Mouse (Mus musculus): ENCODE results near the gene 2010003K11Rik. TPM values are rescaled to one million over a fixed set of nuclear protein-coding genes. Genes with fewer than 3 reads are reported as not detected.

The 2010003K11Rik gene
- polyA plus RNA-seq, 1 experiment from 2014 or later: not detected

DNA sequence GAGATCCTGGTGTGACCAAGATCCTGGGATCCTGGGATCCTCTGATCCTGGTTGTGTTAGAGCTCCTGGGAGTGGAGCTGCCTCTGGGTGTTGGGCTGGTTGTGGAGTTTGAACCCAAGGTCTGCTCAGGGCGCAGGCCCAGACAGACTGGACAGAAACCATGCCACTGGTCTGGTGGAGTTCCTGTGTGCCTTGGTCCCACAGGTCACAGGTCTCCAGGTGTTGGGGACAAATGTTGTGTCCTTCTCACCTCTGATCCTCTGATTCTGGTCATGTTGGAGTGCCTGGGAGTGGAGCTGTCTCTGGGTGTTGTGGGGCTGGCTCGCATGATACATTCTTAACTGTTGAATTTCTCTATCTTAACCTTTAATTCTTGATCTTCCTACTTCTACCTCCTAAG is 36.3 kb upstream of the 2010003K11Rik start:
- no peak for ATAC-seq
- Histone ChIP-seq H3K27ac (ENCODE audit: low read length) (no peak overlapping the region), H3K4me3 (ENCODE audit: low read depth, low read length) (no peak overlapping the region), H3K4me1 (ENCODE audit: control insufficient read depth, insufficient read depth, low read length) (no peaks in the 10 kb centered on the region), H3K9me3 (replicated peaks; ENCODE audit: control insufficient read depth, low read length, poor library complexity, severe bottlenecking) (no peaks in the 10 kb centered on the region), H3K9ac (ENCODE audit: low read depth, low read length) (no peak overlapping the region), H3K36me3 (ENCODE audit: control insufficient read depth, insufficient read depth, low read length) (no peaks in the 10 kb centered on the region), H3K4me2 (ENCODE audit: low read length) (no peak overlapping the region), H3K27me3 (ENCODE audit: control insufficient read depth, insufficient read depth, low read depth, low read length) (no peaks in the 10 kb centered on the region)
- WGBS: 88% methylated on average over 2 of the region's 2 CpGs

DNA sequence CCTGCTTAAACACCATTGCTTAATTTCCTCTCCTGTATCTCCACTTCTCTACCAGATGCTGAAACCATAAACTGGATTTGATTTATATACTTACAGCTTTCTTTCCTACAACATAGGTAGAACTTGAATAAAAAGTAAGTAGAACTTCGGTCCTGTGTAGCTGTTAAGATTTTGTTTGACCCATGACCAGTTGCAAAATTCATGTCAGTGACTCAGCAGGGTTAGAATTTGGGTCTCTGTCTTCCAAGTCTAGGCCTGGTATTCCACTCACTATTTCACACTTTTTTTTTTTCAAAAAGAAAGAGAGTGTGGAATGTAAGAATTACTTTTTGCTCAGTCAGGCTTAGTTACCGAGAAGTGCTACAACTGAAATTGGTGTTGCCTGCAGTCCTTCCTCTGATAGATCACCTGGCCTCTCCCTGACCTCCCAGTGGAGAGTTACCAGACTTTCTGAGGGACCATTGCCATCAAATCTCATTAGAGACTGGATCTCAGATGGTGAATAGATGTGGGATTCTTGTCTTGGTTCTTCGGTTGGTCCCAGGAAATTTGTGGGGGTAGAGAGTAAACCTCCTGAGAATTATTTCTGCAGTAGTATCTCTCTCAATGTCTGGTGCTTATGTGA is 23.2 kb upstream of the 2010003K11Rik start:
- ATAC-seq: no peak
- 96% methylated on average over 3 of the region's 3 CpGs for WGBS

DNA sequence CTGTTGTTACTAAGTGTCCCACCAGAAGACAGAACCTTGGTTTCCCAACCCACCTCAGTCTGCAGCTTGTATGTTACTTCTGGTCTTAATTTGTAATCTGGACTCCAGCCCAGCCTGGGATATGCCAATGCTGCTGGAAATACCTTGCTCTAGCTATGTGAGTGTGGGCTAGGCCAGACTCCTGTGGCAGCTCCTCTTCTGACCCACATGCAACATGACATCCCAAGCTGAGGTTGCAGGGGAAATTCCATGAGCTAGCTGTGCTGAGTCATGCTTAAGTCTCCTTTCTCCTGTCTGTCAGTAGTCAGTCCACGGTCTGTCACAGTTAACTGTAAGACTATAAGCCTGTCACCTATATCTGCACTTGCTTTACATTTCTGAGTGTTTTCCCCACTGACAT is 19.1 kb upstream of the 2010003K11Rik start:
- H3K4me2 ChIP-seq (ENCODE audit: low read length): no peak overlapping the region
- H3K27me3 ChIP-seq (ENCODE audit: control insufficient read depth, insufficient read depth, low read depth, low read length): no peaks in the 10 kb centered on the region
- no peak for ATAC-seq
- H3K27ac ChIP-seq (ENCODE audit: low read length): no peak overlapping the region
- no peaks in the 10 kb centered on the region for H3K4me1 ChIP-seq (ENCODE audit: control insufficient read depth, insufficient read depth, low read length)
- H3K9ac ChIP-seq (ENCODE audit: low read depth, low read length): no peak overlapping the region
- no peak overlapping the region for H3K4me3 ChIP-seq (ENCODE audit: low read depth, low read length)
- no peaks in the 10 kb centered on the region for H3K36me3 ChIP-seq (ENCODE audit: control insufficient read depth, insufficient read depth, low read length)
- no peaks in the 10 kb centered on the region for H3K9me3 ChIP-seq (replicated peaks; ENCODE audit: control insufficient read depth, low read length, poor library complexity, severe bottlenecking)
- WGBS: 91% methylated on average over 1 of the region's 1 CpGs

More for the DNA sequence above, 23.2 kb upstream of the 2010003K11Rik start:
- Histone ChIP-seq H3K27me3 (ENCODE audit: control insufficient read depth, insufficient read depth, low read depth, low read length) (no peaks in the 10 kb centered on the region), H3K4me1 (ENCODE audit: control insufficient read depth, insufficient read depth, low read length) (no peaks in the 10 kb centered on the region), H3K4me2 (ENCODE audit: low read length) (no peak overlapping the region), H3K27ac (ENCODE audit: low read length) (no peak overlapping the region), H3K4me3 (ENCODE audit: low read depth, low read length) (no peak overlapping the region), H3K36me3 (ENCODE audit: control insufficient read depth, insufficient read depth, low read length) (no peaks in the 10 kb centered on the region), H3K9me3 (replicated peaks; ENCODE audit: control insufficient read depth, low read length, poor library complexity, severe bottlenecking) (no peaks in the 10 kb centered on the region), H3K9ac (ENCODE audit: low read depth, low read length) (no peak overlapping the region)

DNA sequence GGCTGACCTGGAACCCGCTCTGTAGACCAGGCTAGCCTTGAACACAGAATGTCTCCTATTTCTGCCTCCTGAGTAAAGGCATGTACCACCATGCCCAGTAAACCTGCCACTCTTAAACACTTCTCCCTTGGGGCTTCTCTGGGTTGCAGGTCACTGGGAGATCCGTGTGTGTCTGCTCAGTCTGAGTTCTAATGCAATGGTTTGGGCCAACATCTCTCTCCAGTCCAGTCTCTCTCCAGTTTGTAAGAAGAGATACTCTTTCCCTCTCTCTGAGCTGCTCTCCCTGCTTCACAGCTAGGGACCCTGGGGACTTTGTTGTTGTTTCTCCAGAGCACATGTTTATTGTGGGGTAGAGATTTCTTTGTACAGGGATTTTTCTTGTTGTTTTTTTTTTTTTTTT is 17.9 kb upstream of the 2010003K11Rik start:
- 64% methylated on average over 2 of the region's 2 CpGs for WGBS
- H3K4me2 ChIP-seq (ENCODE audit: low read length): no peak overlapping the region

DNA sequence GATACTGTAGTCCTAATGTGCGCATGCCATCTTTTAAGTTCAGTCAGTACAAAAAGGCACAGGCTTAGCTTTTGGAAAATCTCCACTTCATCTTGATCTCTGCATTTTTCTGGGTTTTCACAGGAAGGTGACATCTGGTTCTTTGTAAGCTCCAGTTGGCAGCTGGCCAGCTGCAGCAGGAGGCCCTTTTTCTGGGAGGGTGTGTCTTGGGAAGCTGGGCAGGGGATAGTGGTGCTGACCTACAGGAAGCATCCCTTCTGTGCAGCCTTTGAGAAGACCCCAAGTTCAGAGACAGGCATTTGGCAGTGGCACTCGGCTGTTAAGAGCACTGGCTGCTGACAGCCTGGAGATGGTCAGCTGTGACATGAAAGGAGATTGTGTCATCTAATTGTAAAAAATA is 17.4 kb upstream of the 2010003K11Rik start:
- ATAC-seq: no peak
- no peak overlapping the region; the same call in 1 of the 2 replicates for H3K27ac ChIP-seq (ENCODE audit: low read length)
- H3K4me3 ChIP-seq (ENCODE audit: low read depth, low read length): no peak overlapping the region
- H3K36me3 ChIP-seq (ENCODE audit: control insufficient read depth, insufficient read depth, low read length): no peaks in the 10 kb centered on the region
- H3K9ac ChIP-seq (ENCODE audit: low read depth, low read length): no peak overlapping the region
- H3K4me2 ChIP-seq (ENCODE audit: low read length): no peak overlapping the region
- no peaks in the 10 kb centered on the region for H3K9me3 ChIP-seq (replicated peaks; ENCODE audit: control insufficient read depth, low read length, poor library complexity, severe bottlenecking)
- 43% methylated on average over 2 of the region's 2 CpGs for WGBS
- H3K27me3 ChIP-seq (ENCODE audit: control insufficient read depth, insufficient read depth, low read depth, low read length): no peaks in the 10 kb centered on the region
- peaks cover 4% of the 10 kb centered on the region; the same call in 1 of the 2 replicates for H3K4me1 ChIP-seq (ENCODE audit: control insufficient read depth, insufficient read depth, low read length)

More for the DNA sequence above, 17.9 kb upstream of the 2010003K11Rik start:
- H3K9ac ChIP-seq (ENCODE audit: low read depth, low read length): no peak overlapping the region
- no peaks in the 10 kb centered on the region for H3K4me1 ChIP-seq (ENCODE audit: control insufficient read depth, insufficient read depth, low read length)
- H3K36me3 ChIP-seq (ENCODE audit: control insufficient read depth, insufficient read depth, low read length): no peaks in the 10 kb centered on the region
- ATAC-seq: no peak
- peak overlapping the region; percentile 55 for H3K27ac ChIP-seq (ENCODE audit: low read length)
- no peaks in the 10 kb centered on the region for H3K9me3 ChIP-seq (replicated peaks; ENCODE audit: control insufficient read depth, low read length, poor library complexity, severe bottlenecking)
- H3K27me3 ChIP-seq (ENCODE audit: control insufficient read depth, insufficient read depth, low read depth, low read length): no peaks in the 10 kb centered on the region
- H3K4me3 ChIP-seq (ENCODE audit: low read depth, low read length): no peak overlapping the region

DNA sequence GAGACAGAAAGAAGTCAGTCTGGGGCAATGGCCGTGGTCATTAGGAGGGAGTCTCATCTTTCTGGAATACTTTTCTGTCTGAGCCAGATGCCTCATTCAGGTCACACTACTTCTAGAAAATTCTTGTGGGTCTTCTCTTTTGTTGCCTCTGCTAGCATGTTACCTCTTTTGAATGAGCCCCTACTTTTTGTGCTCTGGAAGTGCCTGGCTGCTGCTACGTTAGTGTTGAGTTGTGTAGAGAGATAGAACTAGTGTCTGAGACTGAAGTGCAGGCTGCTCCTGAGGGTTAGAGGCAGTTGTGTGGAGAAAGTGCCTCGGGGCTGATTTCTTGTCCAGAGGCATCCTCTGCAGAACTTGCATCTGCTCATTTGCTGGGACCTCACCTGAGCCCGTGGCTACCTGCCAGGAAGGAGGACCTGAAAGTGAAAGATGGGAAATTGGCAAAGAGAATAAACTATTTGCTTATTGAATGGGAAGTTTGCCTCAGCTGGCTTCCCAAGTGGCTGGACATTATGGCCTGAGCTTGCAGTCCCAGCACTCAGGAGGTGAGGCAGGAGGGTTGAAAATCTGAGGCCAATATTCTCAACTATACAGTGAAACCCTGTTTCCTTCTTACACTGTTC is 15.0 kb upstream of the 2010003K11Rik start:
- no peaks in the 10 kb centered on the region for H3K27me3 ChIP-seq (ENCODE audit: control insufficient read depth, insufficient read depth, low read depth, low read length)
- no peak overlapping the region for H3K27ac ChIP-seq (ENCODE audit: low read length)
- WGBS: 81% methylated on average over 4 of the region's 4 CpGs
- no peak overlapping the region for H3K4me2 ChIP-seq (ENCODE audit: low read length)
- ATAC-seq: no peak
- no peak overlapping the region for H3K4me3 ChIP-seq (ENCODE audit: low read depth, low read length)
- peaks cover 9% of the 10 kb centered on the region; the same call in 1 of the 2 replicates for H3K4me1 ChIP-seq (ENCODE audit: control insufficient read depth, insufficient read depth, low read length)
- no peaks in the 10 kb centered on the region for H3K9me3 ChIP-seq (replicated peaks; ENCODE audit: control insufficient read depth, low read length, poor library complexity, severe bottlenecking)
- H3K36me3 ChIP-seq (ENCODE audit: control insufficient read depth, insufficient read depth, low read length): no peaks in the 10 kb centered on the region
- H3K9ac ChIP-seq (ENCODE audit: low read depth, low read length): no peak overlapping the region

DNA sequence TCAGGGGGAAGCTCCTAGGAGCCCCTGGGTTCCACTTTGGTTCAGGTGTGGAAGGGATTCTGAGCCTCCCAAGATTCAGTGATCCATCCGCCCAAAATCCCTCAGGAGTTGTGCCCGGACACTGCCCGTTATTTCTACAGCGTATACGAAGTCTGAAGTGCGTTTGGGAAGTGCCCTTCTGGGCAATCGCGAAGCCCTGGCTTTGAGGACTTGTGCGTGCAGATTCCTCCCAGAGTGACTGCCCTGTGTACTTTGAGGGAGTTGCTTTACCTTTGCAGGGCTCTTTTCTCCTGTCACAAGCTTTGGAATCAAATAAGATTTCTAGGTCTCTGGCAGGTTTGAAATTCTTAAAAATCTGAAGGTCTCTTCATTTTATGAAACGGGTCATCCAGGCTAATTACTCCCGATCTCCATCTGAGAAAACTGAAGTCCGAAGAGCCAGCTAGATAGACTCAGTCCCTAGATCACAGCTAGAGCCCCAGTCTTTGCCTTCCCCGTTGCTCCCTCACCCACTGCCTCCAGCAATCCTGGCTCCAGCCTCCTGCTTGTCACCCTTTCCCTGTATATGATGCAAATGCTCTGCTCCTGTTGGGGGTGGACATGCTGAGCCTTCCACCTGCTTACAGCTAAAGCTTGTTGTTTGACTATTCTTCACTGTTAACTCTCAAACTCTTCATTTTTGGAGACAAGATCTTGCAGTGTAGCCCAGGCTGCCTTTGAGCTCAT is 12.9 kb upstream of the 2010003K11Rik start:
- peaks cover 9% of the 10 kb centered on the region; the same call in 1 of the 2 replicates for H3K4me1 ChIP-seq (ENCODE audit: control insufficient read depth, insufficient read depth, low read length)
- H3K4me3 ChIP-seq (ENCODE audit: low read depth, low read length): peak overlapping the region; percentile 70
- H3K4me2 ChIP-seq (ENCODE audit: low read length): peak overlapping the region; percentile 80
- H3K27ac ChIP-seq (ENCODE audit: low read length): no peak overlapping the region
- H3K9ac ChIP-seq (ENCODE audit: low read depth, low read length): peak overlapping the region; percentile 61; the same call in 1 of the 2 replicates
- WGBS: 8% methylated on average over 13 of the region's 13 CpGs
- H3K27me3 ChIP-seq (ENCODE audit: control insufficient read depth, insufficient read depth, low read depth, low read length): no peaks in the 10 kb centered on the region
- H3K36me3 ChIP-seq (ENCODE audit: control insufficient read depth, insufficient read depth, low read length): no peaks in the 10 kb centered on the region
- H3K9me3 ChIP-seq (replicated peaks; ENCODE audit: control insufficient read depth, low read length, poor library complexity, severe bottlenecking): no peaks in the 10 kb centered on the region
- no peak for ATAC-seq

DNA sequence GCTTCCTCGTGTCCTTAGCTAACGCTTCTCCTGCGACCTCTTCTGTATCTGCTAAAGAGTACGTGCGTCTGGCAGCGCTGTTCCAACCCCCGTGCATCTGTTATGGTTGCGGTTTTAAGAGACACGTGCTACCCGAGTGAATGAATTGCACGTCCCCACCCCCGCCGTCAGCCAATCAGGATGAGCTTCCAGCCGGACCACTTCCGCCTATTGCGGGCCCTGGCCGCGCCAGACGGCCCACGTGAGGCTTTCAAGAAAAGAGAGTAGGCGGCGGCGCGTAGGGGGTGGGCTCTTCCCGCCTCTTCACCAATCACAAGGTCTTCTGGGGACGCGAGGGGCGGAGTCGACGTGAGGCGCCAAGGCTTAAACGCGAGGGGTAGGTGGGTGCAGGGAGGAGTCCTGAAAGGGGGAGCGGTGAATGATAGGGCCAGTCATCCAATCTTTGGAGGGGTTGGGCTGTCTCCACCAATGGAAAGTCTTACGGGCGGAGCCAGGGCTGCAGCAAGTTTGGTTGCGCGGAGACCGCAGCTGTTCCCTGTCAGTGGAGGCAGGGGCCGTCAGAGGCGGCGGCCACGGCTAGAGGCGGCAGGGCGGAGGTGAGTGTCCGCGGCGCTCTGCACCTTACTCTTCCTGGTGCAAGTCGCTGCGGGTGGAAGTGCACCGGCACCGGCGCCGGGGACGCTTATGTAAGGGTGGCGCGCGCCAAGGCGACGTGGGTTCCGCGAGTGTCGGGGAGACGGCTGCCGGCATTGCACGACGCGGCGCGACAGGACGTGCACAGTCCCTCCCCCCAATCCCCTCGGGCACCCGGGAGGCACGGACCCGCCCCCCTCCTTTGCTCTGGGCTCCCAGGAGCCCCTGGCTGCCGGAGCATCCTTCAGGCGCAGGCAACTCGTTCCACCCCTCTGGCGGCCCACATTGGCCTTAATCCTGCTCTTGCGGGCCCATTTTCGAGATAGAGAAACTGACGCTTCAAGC is 11.9 kb upstream of the 2010003K11Rik start, which contains the start of gene Pcx:
Gene Pcx, plus strand, starts transcription at position 487 of the 978 bp plus-strand sequence.
- Histone ChIP-seq H3K27ac (ENCODE audit: low read length) (no peak within 1 kb of the TSS), H3K9me3 (replicated peaks; ENCODE audit: control insufficient read depth, low read length, poor library complexity, severe bottlenecking) (no peaks in the 10 kb centered on the region), H3K4me2 (ENCODE audit: low read length) (peak within 1 kb of the TSS; percentile 80), H3K9ac (ENCODE audit: low read depth, low read length) (peak within 1 kb of the TSS; percentile 61), H3K27me3 (ENCODE audit: control insufficient read depth, insufficient read depth, low read depth, low read length) (no peaks in the 10 kb centered on the region), H3K4me1 (ENCODE audit: control insufficient read depth, insufficient read depth, low read length) (peaks cover 9% of the 10 kb centered on the region; the same call in 1 of the 2 replicates), H3K4me3 (ENCODE audit: low read depth, low read length) (peak within 1 kb of the TSS; percentile 70), H3K36me3 (ENCODE audit: control insufficient read depth, insufficient read depth, low read length) (no peaks in the 10 kb centered on the region)
- WGBS: under 1% methylated on average over 79 of the region's 82 CpGs
- ATAC-seq: peak; percentile 100
